Mouse (Mus musculus): ENCODE measurements around the gene 4930513O06Rik. TPM values are rescaled to one million over a fixed set of nuclear protein-coding genes. Genes with fewer than 3 reads are reported as not detected.

The 4930513O06Rik gene
- polyA plus RNA-seq, 1 experiment from 2014 or later = not detected

Other genes with a start within 250 kb of the 4930513O06Rik start
- gene Nrk, start 171.8 kb upstream of the 4930513O06Rik start, polyA plus RNA-seq (2015; fragmentation: Nextera tagmentation; extraction: Ambion mirVana) = 0.73 and 1.3 TPM in 2 replicates
- not detected in 2 replicates for gene Serpina7, start 1.0 kb upstream of the 4930513O06Rik start, polyA plus RNA-seq (2015; fragmentation: Nextera tagmentation; extraction: Ambion mirVana)
- gene 4933428M09Rik, start 93.0 kb downstream of the 4930513O06Rik start, polyA plus RNA-seq (2015; fragmentation: Nextera tagmentation; extraction: Ambion mirVana) = not detected in 2 replicates
- gene Mum1l1, start 123.8 kb downstream of the 4930513O06Rik start, polyA plus RNA-seq (2015; fragmentation: Nextera tagmentation; extraction: Ambion mirVana) = 7.5 and 9.3 TPM in 2 replicates
- not detected in 2 replicates for gene Trap1a, start 247.4 kb downstream of the 4930513O06Rik start, polyA plus RNA-seq (2015; fragmentation: Nextera tagmentation; extraction: Ambion mirVana)

Data from midbrain, embryonic 13.5 days (tissue).